Mouse (Mus musculus): Measurements from ENCODE around the gene Olfr420.

GRCm38 (mm10) chr1:174141384-174141783 is 14.0 kb upstream of the Olfr420 start:
- no peak for TF ChIP-seq CTCF (IDR thresholded peaks at IDR 0.05; ENCODE audit: extremely low read depth, insufficient read depth, insufficient read length, insufficient replicate concordance)
- no peak for TF ChIP-seq POLR2A (IDR thresholded peaks at IDR 0.05; ENCODE audit: low read depth, low read length)

Measured in spleen, adult 2 months (tissue).